Mouse (Mus musculus) A20 (cell line): Measurements from ENCODE around the gene Ankrd31.
"Not testable (repeated sequence)": the region's sequence is repeated elsewhere in the genome, so short reads cannot be mapped to it uniquely, and the experiment has no call there.

Experiments
- DNase-seq: peaks from one replicate; pipeline ENCODE4 v3.0.0-alpha.2; 2011; ENCODE audit warnings: low read depth, low spot score

Ankrd31 gene

DNA sequence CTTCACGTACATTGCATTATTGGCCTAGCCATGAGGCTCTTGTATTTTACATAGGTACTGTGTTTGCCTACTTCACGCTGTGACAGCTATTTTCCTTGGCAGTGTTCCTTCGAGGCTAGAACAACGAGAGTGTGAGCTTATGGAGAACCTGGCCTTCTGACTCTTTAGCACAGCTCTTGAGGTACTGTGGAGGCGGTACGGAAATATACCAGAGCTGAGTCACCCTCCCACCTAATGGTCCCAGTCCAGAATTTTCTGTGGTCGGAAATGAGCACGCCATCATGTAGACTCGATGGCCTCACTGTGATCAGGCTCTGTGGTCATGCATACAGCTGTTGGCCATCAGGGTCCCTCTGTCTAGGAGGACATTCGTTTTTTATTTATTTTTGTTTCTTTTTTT, 191.6 kb downstream of the Ankrd31 start:
- no peak for DNase-seq

DNA sequence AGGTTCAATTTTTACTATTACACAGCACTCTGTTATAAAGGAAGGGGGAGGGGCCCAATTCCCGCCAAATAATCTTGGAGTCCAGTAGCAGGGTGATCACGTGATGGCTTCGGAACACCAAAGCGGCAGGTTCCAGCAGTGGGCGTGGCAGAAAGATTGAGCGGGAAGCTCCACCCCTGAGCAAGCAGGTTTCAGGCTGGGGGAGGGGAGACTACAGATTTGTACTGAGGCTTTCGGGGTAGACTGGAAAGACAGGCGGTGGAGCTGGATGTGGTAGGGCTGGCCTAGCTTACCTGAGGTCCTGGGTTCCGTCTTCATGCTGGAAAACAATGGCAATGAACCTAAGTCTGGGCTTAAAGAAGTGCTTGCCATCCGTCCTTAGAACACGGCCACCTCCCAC, 193.4 kb downstream of the Ankrd31 start:
- DNase-seq = not testable (repeated sequence)

- DNase-seq = no peak
Measured at GRCm38 (mm10) chr13:96943571-96943970, 195.5 kb downstream of the Ankrd31 start.

DNA sequence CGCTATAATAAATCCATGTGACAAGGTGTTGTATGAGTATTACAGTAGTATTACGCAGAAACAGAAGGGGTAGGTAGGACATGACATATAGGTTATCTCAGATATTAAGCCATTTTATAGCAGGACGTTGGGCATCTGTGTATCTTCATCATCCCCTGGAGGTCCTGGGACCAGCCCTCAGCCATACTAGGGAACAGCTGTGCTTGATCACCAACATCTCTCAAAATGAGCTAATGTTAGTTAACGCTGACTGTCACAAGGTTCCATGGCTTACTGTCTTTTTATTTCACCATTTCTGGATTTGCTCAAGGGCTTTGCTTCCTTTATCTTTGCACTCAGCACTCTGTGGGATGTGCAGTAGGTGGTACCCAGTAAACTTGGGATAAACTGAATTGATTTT, 197.7 kb downstream of the Ankrd31 start:
- DNase-seq = no peak

DNA sequence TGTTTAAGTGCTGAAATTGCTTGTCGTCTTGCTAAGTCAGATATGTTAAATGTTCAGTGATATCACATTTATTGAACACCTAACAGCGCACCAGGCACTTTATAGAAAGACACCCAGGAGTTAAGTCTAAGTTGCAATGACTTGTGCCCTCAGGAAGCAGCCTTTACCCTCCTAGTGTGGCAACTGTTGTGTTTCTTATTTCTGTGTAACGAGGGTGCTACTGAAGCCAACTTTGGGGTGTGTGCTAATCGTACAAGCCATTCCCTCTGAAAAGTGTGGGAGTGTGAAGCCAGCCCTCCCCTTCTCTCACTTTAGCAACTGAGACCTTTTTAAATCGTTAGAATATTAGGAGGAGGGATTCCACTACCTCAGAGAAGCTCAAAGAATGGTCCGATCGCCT, 199.7 kb downstream of the Ankrd31 start:
- DNase-seq = no peak

GRCm38 (mm10) chr13:96951880-96952279, 203.8 kb downstream of the Ankrd31 start:
- DNase-seq = no peak

DNA sequence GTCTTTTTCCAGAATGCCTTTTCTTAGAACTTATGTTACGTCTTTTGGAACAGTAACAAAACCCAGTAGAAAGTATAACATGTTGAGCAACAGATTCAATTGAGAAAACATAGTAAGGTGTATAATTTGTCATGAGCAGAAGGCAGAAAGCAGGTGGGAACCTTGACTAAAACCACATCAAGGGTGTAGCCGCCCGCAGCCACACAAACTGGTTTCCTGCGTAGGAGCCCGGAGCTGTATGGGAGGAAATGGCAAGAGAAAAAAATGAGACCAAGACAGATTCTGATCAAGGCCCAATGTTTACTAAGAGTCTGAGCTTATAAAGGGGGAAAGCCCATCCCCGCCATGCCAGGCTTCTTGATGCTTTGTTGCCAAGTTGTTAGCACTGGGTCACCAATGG, 208.4 kb downstream of the Ankrd31 start:
- no peak for DNase-seq
